Mouse (Mus musculus): ENCODE results near the gene Rnf167. TPM values are rescaled to one million over a fixed set of nuclear protein-coding genes. Genes with fewer than 3 reads are reported as not detected.

The Rnf167 gene
- polyA plus RNA-seq, 1 experiment from 2014 or later, result 73.2 TPM

DNA sequence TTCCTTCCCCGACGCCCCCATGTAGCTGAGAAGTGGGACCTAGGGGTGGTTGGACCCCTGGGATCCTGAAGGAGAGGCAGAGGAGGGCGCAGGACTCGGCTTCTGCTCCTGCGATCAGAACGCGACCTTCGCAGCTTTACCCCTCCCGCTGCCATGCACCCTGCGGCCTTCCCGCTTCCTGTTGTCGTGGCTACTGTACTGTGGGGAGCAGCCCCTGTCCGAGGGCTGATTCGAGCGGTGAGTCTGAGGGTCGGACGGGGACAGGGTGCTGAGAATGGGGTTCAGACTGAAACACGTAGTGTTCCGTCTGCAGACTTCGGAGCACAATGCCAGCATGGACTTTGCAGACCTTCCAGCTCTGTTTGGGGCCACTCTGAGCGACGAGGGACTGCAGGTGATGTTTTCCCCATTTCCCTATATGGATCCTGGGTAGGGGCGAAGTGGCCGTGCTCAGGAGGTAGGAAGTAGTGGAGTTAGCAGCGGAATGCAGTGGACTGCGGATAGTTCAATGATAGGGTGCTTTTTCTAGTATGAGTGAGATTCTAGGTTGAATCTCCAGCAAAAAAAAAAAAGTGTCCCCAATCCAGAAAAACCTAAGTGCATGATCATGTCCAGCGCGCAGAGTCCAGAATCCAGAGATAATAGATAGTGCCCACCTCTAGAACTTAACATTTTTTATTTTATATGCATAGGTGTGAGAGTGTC is 833 bp downstream of the Rnf167 start:
- WGBS, result 3% methylated on average over 28 of the region's 28 CpGs
- peak overlapping the region; percentile 56 to 66 for H3K4me3 ChIP-seq (ENCODE audit: control insufficient read depth in 1 of 2, insufficient read depth in 1 of 2, low read depth in 1 of 2, low read length in 2 of 2)

GRCm38 (mm10) chr11:70648512-70648911 is 1.5 kb downstream of the Rnf167 start:
- Histone ChIP-seq H3K4me2 (ENCODE audit: low read length) (peak overlapping the region; percentile 99), H3K27me3 (ENCODE audit: control insufficient read depth, insufficient read depth, low read length) (no peaks in the 10 kb centered on the region), H3K9ac (ENCODE audit: low read length) (peak overlapping the region; percentile 83), H3K9me3 (ENCODE audit: control insufficient read depth, low read length) (no peaks in the 10 kb centered on the region), H3K4me1 (ENCODE audit: control insufficient read depth in 2 of 2, insufficient read depth in 2 of 2, low read length in 2 of 2) (peaks cover 20 to 54% of the 10 kb centered on the region in 2 experiments), H3K4me3 (ENCODE audit: control insufficient read depth in 1 of 2, insufficient read depth in 1 of 2, low read depth in 1 of 2, low read length in 2 of 2) (peak overlapping the region; percentile 14 to 66; a peak in 3 of 4 replicates), H3K27ac (replicated peaks in 1 of 2; ENCODE audit: control insufficient read depth in 1 of 2, insufficient read depth in 1 of 2, low read depth in 2 of 2, low read length in 2 of 2) (peak overlapping the region in 1 of 2 experiments; percentile 97; a peak in 2 of 4 replicates), H3K36me3 (ENCODE audit: control insufficient read depth, insufficient read depth, low read length) (peaks cover 73% of the 10 kb centered on the region)
- no peak for ATAC-seq (ENCODE audit: insufficient number of reproducible peaks, insufficient read depth, low FRiP score, low read depth)
- WGBS, result 73% methylated on average over 4 of the region's 4 CpGs

More for the DNA sequence above, 833 bp downstream of the Rnf167 start:
- H3K9me3 ChIP-seq (ENCODE audit: control insufficient read depth, low read length), result no peaks in the 10 kb centered on the region
- no peak for ATAC-seq (ENCODE audit: insufficient number of reproducible peaks, insufficient read depth, low FRiP score, low read depth)
- peak overlapping the region; percentile 99 for H3K4me2 ChIP-seq (ENCODE audit: low read length)
- H3K27ac ChIP-seq (replicated peaks in 1 of 2; ENCODE audit: control insufficient read depth in 1 of 2, insufficient read depth in 1 of 2, low read depth in 2 of 2, low read length in 2 of 2), result peak overlapping the region; percentile 92 to 97
- peaks cover 76% of the 10 kb centered on the region for H3K36me3 ChIP-seq (ENCODE audit: control insufficient read depth, insufficient read depth, low read length)
- H3K9ac ChIP-seq (ENCODE audit: low read length), result peak overlapping the region; percentile 83
- H3K4me1 ChIP-seq (ENCODE audit: control insufficient read depth in 2 of 2, insufficient read depth in 2 of 2, low read length in 2 of 2), result peaks cover 20 to 51% of the 10 kb centered on the region in 2 experiments
- H3K27me3 ChIP-seq (ENCODE audit: control insufficient read depth, insufficient read depth, low read length), result no peaks in the 10 kb centered on the region

- no peak overlapping the region for H3K9ac ChIP-seq (ENCODE audit: low read length)
- ATAC-seq (ENCODE audit: insufficient number of reproducible peaks, insufficient read depth, low FRiP score, low read depth), result no peak
- no peaks in the 10 kb centered on the region for H3K9me3 ChIP-seq (ENCODE audit: control insufficient read depth, low read length)
- H3K36me3 ChIP-seq (ENCODE audit: control insufficient read depth, insufficient read depth, low read length), result peaks cover 66% of the 10 kb centered on the region
- WGBS, result 80% methylated on average over 8 of the region's 8 CpGs
- H3K4me2 ChIP-seq (ENCODE audit: low read length), result peak overlapping the region; percentile 99; the same call in 1 of the 2 replicates
- H3K27me3 ChIP-seq (ENCODE audit: control insufficient read depth, insufficient read depth, low read length), result no peaks in the 10 kb centered on the region
- H3K4me3 ChIP-seq (ENCODE audit: control insufficient read depth in 1 of 2, insufficient read depth in 1 of 2, low read depth in 1 of 2, low read length in 2 of 2), result no peak overlapping the region
- H3K4me1 ChIP-seq (ENCODE audit: control insufficient read depth in 2 of 2, insufficient read depth in 2 of 2, low read length in 2 of 2), result peaks cover 20 to 54% of the 10 kb centered on the region in 2 experiments
- no peak overlapping the region for H3K27ac ChIP-seq (replicated peaks in 1 of 2; ENCODE audit: control insufficient read depth in 1 of 2, insufficient read depth in 1 of 2, low read depth in 2 of 2, low read length in 2 of 2)
Measured at GRCm38 (mm10) chr11:70649185-70649734, 2.2 kb downstream of the Rnf167 start.

DNA sequence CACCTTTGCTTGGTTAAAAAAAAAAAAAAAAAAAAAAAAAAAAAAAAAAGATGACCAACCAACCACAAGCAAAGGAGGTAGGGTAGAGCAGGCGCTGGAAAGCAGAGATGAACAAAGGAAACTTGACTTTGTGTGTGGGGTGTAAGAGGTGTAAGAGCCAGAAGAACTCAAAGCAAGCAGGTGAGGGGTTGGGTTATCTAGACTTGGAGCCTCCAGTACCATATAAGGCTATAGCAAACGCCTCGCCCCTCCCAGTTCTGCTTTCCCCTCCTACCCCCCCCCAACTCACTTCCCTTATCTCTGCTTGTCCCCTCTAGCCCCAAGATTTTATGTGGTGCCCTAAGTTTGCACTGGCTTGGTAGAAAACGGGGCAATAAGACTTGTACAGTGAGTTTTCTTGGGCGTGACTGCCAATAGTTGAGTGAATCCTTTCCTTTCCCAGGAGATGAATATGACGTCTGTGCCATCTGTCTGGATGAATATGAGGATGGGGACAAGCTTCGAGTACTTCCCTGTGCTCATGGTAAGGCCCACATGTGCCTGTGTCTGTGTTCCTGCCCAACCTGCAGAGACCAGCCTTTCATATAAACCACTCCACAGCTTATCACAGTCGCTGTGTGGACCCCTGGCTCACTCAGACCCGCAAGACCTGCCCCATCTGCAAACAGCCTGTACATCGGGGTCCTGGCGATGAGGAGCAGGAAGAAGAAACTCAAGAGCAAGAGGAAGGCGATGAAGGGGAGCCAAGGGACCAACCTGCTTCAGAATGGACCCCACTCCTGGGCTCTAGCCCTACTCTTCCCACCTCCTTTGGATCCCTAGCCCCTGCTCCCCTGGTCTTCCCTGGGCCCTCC is 3.5 kb downstream of the Rnf167 start:
- H3K9me3 ChIP-seq (ENCODE audit: control insufficient read depth, low read length), result no peaks in the 10 kb centered on the region
- peak overlapping the region in 1 of 2 experiments; percentile 12; a peak in 2 of 4 replicates for H3K27ac ChIP-seq (replicated peaks in 1 of 2; ENCODE audit: control insufficient read depth in 1 of 2, insufficient read depth in 1 of 2, low read depth in 2 of 2, low read length in 2 of 2)
- no peak for ATAC-seq (ENCODE audit: insufficient number of reproducible peaks, insufficient read depth, low FRiP score, low read depth)
- H3K4me3 ChIP-seq (ENCODE audit: control insufficient read depth in 1 of 2, insufficient read depth in 1 of 2, low read depth in 1 of 2, low read length in 2 of 2), result no peak overlapping the region
- 0 out of 2 replicates have a peak overlapping the region, but pooled peaks have one; percentile 12 for H3K4me2 ChIP-seq (ENCODE audit: low read length)
- no peaks in the 10 kb centered on the region for H3K27me3 ChIP-seq (ENCODE audit: control insufficient read depth, insufficient read depth, low read length)
- WGBS, result 68% methylated on average over 12 of the region's 12 CpGs
- H3K9ac ChIP-seq (ENCODE audit: low read length), result peak overlapping the region; percentile 21; the same call in 1 of the 2 replicates
- peaks cover 16 to 49% of the 10 kb centered on the region in 2 experiments for H3K4me1 ChIP-seq (ENCODE audit: control insufficient read depth in 2 of 2, insufficient read depth in 2 of 2, low read length in 2 of 2)
- H3K36me3 ChIP-seq (ENCODE audit: control insufficient read depth, insufficient read depth, low read length), result peaks cover 53% of the 10 kb centered on the region

GRCm38 (mm10) chr11:70651391-70651790 is 4.4 kb downstream of the Rnf167 start:
- Histone ChIP-seq H3K27me3 (ENCODE audit: control insufficient read depth, insufficient read depth, low read length) (no peaks in the 10 kb centered on the region), H3K9ac (ENCODE audit: low read length) (peak overlapping the region; percentile 21; the same call in 1 of the 2 replicates), H3K4me1 (ENCODE audit: control insufficient read depth in 2 of 2, insufficient read depth in 2 of 2, low read length in 2 of 2) (peaks cover 14 to 45% of the 10 kb centered on the region in 2 experiments), H3K4me2 (ENCODE audit: low read length) (peak overlapping the region; percentile 13; the same call in 1 of the 2 replicates), H3K36me3 (ENCODE audit: control insufficient read depth, insufficient read depth, low read length) (peaks cover 50% of the 10 kb centered on the region), H3K27ac (replicated peaks in 1 of 2; ENCODE audit: control insufficient read depth in 1 of 2, insufficient read depth in 1 of 2, low read depth in 2 of 2, low read length in 2 of 2) (peak overlapping the region in 1 of 2 experiments; percentile 12; a peak in 1 of 4 replicates), H3K4me3 (ENCODE audit: control insufficient read depth in 1 of 2, insufficient read depth in 1 of 2, low read depth in 1 of 2, low read length in 2 of 2) (no peak overlapping the region), H3K9me3 (ENCODE audit: control insufficient read depth, low read length) (no peaks in the 10 kb centered on the region)
- ATAC-seq (ENCODE audit: insufficient number of reproducible peaks, insufficient read depth, low FRiP score, low read depth), result no peak
- WGBS, result 52% methylated on average over 2 of the region's 2 CpGs

DNA sequence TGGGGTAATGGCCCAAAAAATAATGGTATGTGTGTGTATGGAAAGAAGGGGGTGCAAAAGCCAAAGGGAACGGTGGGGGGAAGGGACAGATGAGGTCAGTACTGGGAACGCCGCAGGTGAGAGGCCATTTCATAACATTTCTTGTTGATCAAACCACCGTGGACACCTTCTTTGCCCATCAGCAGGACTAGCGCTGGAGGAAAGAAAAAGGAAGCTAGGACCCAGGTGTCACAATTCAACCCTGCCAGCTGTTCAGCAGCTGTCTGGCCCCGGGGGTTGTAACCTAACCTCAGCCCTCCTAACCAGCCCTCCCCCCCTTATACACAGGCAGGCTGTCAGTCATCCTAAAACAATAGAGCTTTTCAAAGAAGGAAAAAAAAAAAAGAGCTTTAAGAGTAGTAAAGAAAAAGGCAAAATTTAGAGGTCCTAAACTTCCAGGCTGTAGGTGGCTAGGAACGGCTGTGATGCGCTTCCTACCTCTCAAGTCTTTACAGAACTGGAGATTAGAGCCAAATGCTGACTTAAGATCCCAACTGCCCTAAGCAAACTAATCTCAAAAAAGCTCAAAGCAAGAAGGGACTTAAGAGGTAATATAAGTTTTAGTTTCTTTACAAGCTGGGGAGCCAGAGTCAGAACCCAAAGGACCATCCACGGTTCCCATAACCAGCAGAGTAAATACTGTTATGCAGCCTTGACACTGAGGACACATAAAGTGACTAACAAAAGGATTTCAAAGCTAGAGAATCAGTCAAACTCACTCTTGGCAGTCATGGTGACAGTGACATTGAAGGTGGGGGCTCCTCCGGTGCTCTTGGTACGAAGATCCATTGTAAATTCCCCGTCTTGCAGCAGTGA is 5.2 kb downstream of the Rnf167 start:
- 58% methylated on average over 12 of the region's 12 CpGs for WGBS
- H3K4me2 ChIP-seq (ENCODE audit: low read length), result peak overlapping the region; percentile 90
- H3K4me1 ChIP-seq (ENCODE audit: control insufficient read depth in 2 of 2, insufficient read depth in 2 of 2, low read length in 2 of 2), result peaks cover 21 to 53% of the 10 kb centered on the region in 2 experiments
- no peaks in the 10 kb centered on the region for H3K27me3 ChIP-seq (ENCODE audit: control insufficient read depth, insufficient read depth, low read length)
- H3K27ac ChIP-seq (replicated peaks in 1 of 2; ENCODE audit: control insufficient read depth in 1 of 2, insufficient read depth in 1 of 2, low read depth in 2 of 2, low read length in 2 of 2), result peak overlapping the region; percentile 21 to 50; a peak in 1 of 4 replicates
- peak overlapping the region; percentile 99 for H3K9ac ChIP-seq (ENCODE audit: low read length)
- no peaks in the 10 kb centered on the region for H3K9me3 ChIP-seq (ENCODE audit: control insufficient read depth, low read length)
- H3K4me3 ChIP-seq (ENCODE audit: control insufficient read depth in 1 of 2, insufficient read depth in 1 of 2, low read depth in 1 of 2, low read length in 2 of 2), result peak overlapping the region; percentile 79 to 97
- H3K36me3 ChIP-seq (ENCODE audit: control insufficient read depth, insufficient read depth, low read length), result peaks cover 50% of the 10 kb centered on the region
- ATAC-seq (ENCODE audit: insufficient number of reproducible peaks, insufficient read depth, low FRiP score, low read depth), result no peak

All from heart, embryonic 14.5 days (tissue).